In genomic region chr5:103184256-103184655, GRCm38 (mm10) we compare ENCODE assay signal across 23 mouse cellular contexts. TPM values are rescaled to one million over a fixed set of nuclear protein-coding genes. Genes with fewer than 3 reads are reported as not detected.
DNase-seq lines count a peak whose midpoint lies in the region; ATAC-seq and TF ChIP-seq lines count a peak whose summit lies in the region.
"Had no signal": no experiment of that assay in that cellular context is flagged by ENCODE, and none has a peak within 500 bp of the region (broad histone marks: within the 10 kb centered on the region; RNA-seq: fewer than 3 reads in every experiment).

No protein-coding gene starts in this region.

- no peak for TF ChIP-seq CTCF in left cerebral cortex, adult 2 months (IDR thresholded peaks at IDR 0.05)

- no peaks in the 10 kb centered on the region for H3K27me3 ChIP-seq in heart, embryonic 12.5 days (replicated peaks)
- H3K27me3 ChIP-seq: embryonic facial prominence, embryonic 13.5 days; embryonic facial prominence, embryonic 15.5 days; forebrain, embryonic 12.5 days had no signal

- H3K4me3 ChIP-seq in heart, embryonic 12.5 days: no peak overlapping the region
- no peak overlapping the region for H3K4me3 ChIP-seq in left cerebral cortex, adult 2 months
- H3K4me3 ChIP-seq: embryonic facial prominence, embryonic 13.5 days; embryonic facial prominence, embryonic 15.5 days; erythroblast, embryonic 14.5 days; forebrain, embryonic 10.5 days; forebrain, embryonic 12.5 days had no signal

- no peaks in the 10 kb centered on the region for H3K36me3 ChIP-seq in heart, embryonic 12.5 days
- H3K36me3 ChIP-seq: embryonic facial prominence, embryonic 13.5 days; embryonic facial prominence, embryonic 15.5 days; forebrain, embryonic 10.5 days; forebrain, embryonic 12.5 days had no signal

- no peak overlapping the region for H3K4me2 ChIP-seq in heart, embryonic 12.5 days
- H3K4me2 ChIP-seq: embryonic facial prominence, embryonic 13.5 days; embryonic facial prominence, embryonic 15.5 days; forebrain, embryonic 12.5 days had no signal

- ATAC-seq in heart, embryonic 12.5 days (ENCODE audit: insufficient number of reproducible peaks, low FRiP score): no peak
- ATAC-seq: forebrain, embryonic 14.5 days; forebrain, embryonic 16.5 days had no signal

- H3K9ac ChIP-seq in heart, embryonic 12.5 days: no peak overlapping the region
- H3K9ac ChIP-seq: embryonic facial prominence, embryonic 13.5 days; embryonic facial prominence, embryonic 15.5 days; forebrain, embryonic 12.5 days had no signal

- no peaks in the 10 kb centered on the region for H3K4me1 ChIP-seq in heart, embryonic 12.5 days (replicated peaks)
- H3K4me1 ChIP-seq: embryonic facial prominence, embryonic 13.5 days; embryonic facial prominence, embryonic 15.5 days; forebrain, embryonic 10.5 days; forebrain, embryonic 12.5 days had no signal

- H3K27ac ChIP-seq in heart, embryonic 12.5 days (ENCODE audit: poor library complexity, severe bottlenecking): no peak overlapping the region
- H3K27ac ChIP-seq in left cerebral cortex, adult 2 months: peak overlapping the region; percentile 63
- H3K27ac ChIP-seq: embryonic facial prominence, embryonic 13.5 days; embryonic facial prominence, embryonic 15.5 days; forebrain, embryonic 10.5 days; forebrain, embryonic 12.5 days had no signal

- DNase-seq in heart, adult 11 months: peak; percentile 18
- no peak for DNase-seq in left cerebral cortex, adult 2 months (ENCODE audit: extremely low spot score in 1 of 2, low spot score in 2 of 2)
- no peak for DNase-seq in left cerebral cortex, adult 8-10 months (ENCODE audit: low spot score in 2 of 2)
- DNase-seq in brain, adult 2 months (ENCODE audit: low read depth, low spot score): peak; percentile 67
- DNase-seq in embryo, embryonic 10 days (ENCODE audit: low spot score): no peak
- DNase-seq: adrenal gland, adult 2 months; adrenal gland, postnatal 10 days; adrenal gland, postnatal 25 days; cerebellum, adult 11-12 months; cerebellum, adult 2 months; cerebellum, adult 9-10 months; cerebellum, postnatal 10 days; cerebellum, postnatal 25 days; embryo, embryonic 11 days had no signal

- 63% methylated on average over 1 of the region's 1 CpGs for WGBS in heart, embryonic 12.5 days

- H3K9me3 ChIP-seq in heart, embryonic 12.5 days (replicated peaks): peaks cover 5% of the 10 kb centered on the region; the same call in 1 of the 2 replicates
- H3K9me3 ChIP-seq: embryonic facial prominence, embryonic 13.5 days; embryonic facial prominence, embryonic 15.5 days had no signal

- intact Hi-C loops in left cerebral cortex, adult 2 months (cut with DNase I): no loop called here

RNA-seq across cellular contexts. Expression of gene Mapk10, which starts 26.9 kb away (rescaled TPM):
- 0.31 and 0.49 TPM in 2 replicates for polyA plus RNA-seq in heart, embryonic 12.5 days (2016; fragmentation: Nextera tagmentation; extraction: Ambion mirVana)
- 100 to 1,000 TPM; 475 to 532 TPM for total RNA-seq in left cerebral cortex, adult 2 months (2021)
- 100 to 1,000 TPM; 474 to 541 (median 500) TPM for total RNA-seq in left cerebral cortex, adult 8-10 months (2022)
- total RNA-seq: MEL had no signal
- polyA plus RNA-seq: erythroblast, embryonic 14.5 days had no signal

Comparison
In these comparisons a context has a peak if more than half of its experiments do, and no peak if none do; other contexts are left out.
1. DNase-seq: peak in heart, adult 11 months (single experiment) and brain, adult 2 months (single experiment); none in left cerebral cortex, adult 2 months (0 of 2), left cerebral cortex, adult 8-10 months (0 of 2) and embryo, embryonic 10 days (single experiment).